Mouse (Mus musculus) liver, embryonic 14.5 days (tissue): ENCODE data around the gene Olfr1359. TPM values are rescaled to one million over a fixed set of nuclear protein-coding genes. Genes with fewer than 3 reads are reported as not detected.

Experiments
- ATAC-seq: fragments of 200-750 bp; cut with Nextera tagmentation; 2 replicates; pipeline ENCODE4 v1.8.0; 2017; ENCODE audit warnings: moderate number of reproducible peaks, mild to moderate bottlenecking, moderate library complexity; ENCODE audit not compliant: insufficient read depth
- DNase-seq, 3 experiments: peaks; one replicate each; pipeline ENCODE4 v3.0.0-alpha.2; 2012 to 2013; ENCODE audit warnings: low read depth in 3 of 3, low spot score in 3 of 3
- H3K27ac ChIP-seq: fragments of 300-500 bp; sonication (generic); 2 replicates; pipeline ENCODE4 v1.5.1; 2014; ENCODE audit warnings: moderate library complexity, mild to moderate bottlenecking, control low read depth, inconsistent platforms
- H3K27me3 ChIP-seq: fragments of 300-500 bp; sonication (generic); 2 replicates; pipeline ENCODE4 v1.6.1; 2014; ENCODE audit warnings: mild to moderate bottlenecking, low read length, moderate library complexity; ENCODE audit not compliant: control insufficient read depth, insufficient read depth
- H3K36me3 ChIP-seq: fragments of 300-500 bp; sonication (generic); replicated peaks from 2 replicates; pipeline ENCODE4 v1.6.1; 2014; ENCODE audit warnings: low read depth; ENCODE audit not compliant: control insufficient read depth, insufficient read depth
- H3K4me1 ChIP-seq, 2 experiments: fragments of 200-500 bp in 1 of 2; fragments of 300-500 bp in 1 of 2; sonication (generic) in 1 of 2; replicated peaks; 2 replicates each; pipeline ENCODE4 v1.6.1; 2012 to 2014; ENCODE audit warnings: antibody characterized with exemption in 1 of 2, inconsistent platforms in 1 of 2, low read length in 1 of 2; ENCODE audit not compliant: control insufficient read depth in 2 of 2, insufficient read depth in 2 of 2
- H3K4me2 ChIP-seq: fragments of 300-500 bp; sonication (generic); 2 replicates; pipeline ENCODE4 v1.6.1; 2014; ENCODE audit warnings: low read depth, mild to moderate bottlenecking, control low read depth, moderate library complexity
- H3K4me3 ChIP-seq, 2 experiments: fragments of 200-500 bp in 1 of 2; fragments of 300-500 bp in 1 of 2; sonication (generic) in 1 of 2; 2 replicates each; pipeline ENCODE4 v1.5.1; 2012 to 2014; ENCODE audit warnings: low read depth in 2 of 2, low read length in 2 of 2, mild to moderate bottlenecking in 2 of 2, control low read depth in 1 of 2, inconsistent platforms in 1 of 2, moderate library complexity in 1 of 2; ENCODE audit not compliant: insufficient read depth in 1 of 2
- H3K9ac ChIP-seq: fragments of 300-500 bp; sonication (generic); replicated peaks from 2 replicates; pipeline ENCODE4 v1.6.1; 2014; ENCODE audit warnings: mild to moderate bottlenecking, control low read depth, moderate library complexity
- H3K9me3 ChIP-seq: fragments of 300-500 bp; sonication (generic); 2 replicates; pipeline ENCODE4 v1.6.1; 2016; ENCODE audit warnings: low read length, mixed read lengths; ENCODE audit not compliant: control insufficient read depth
- CTCF ChIP-seq: IDR thresholded peaks from 2 replicates; pipeline ENCODE4 v1.5.1; 2016; ENCODE audit warnings: antibody characterized with exemption, low read depth, control low read depth
- EP300 ChIP-seq: IDR thresholded peaks from 2 replicates; pipeline ENCODE4 v1.6.1; 2016; ENCODE audit warnings: antibody characterized with exemption, low read depth
- WGBS: fragments of 180-500 bp; shearing (Covaris S2); extraction: QIAGEN DNeasy Blood & Tissue Kit; methylation state at CpG from one replicate; pipeline ENCODE4 v1.1.7; 2014; ENCODE audit not compliant: insufficient replicate concordance; 5-methylcytosine and 5-hydroxymethylcytosine counted together
- microRNA-seq: library from miRNA; unstranded; fragments of <30 nt; microRNA quantifications from one replicate; pipeline ENCODE4, GENCODE M21; 2016
- polyA plus RNA-seq, 2 experiments: library from polyadenylated mRNA; depleted of rRNA in 1 of 2; stranded (reverse) in 1 of 2; unstranded in 1 of 2; fragments of >200 nt; fragmentation: Nextera tagmentation in 1 of 2; extraction: Ambion mirVana in 1 of 2; gene quantifications; 2 replicates each; pipeline versions ENCODE4 v1.2.1 to v1.2.3; 2012 to 2014

Gene Olfr1359
- polyA plus RNA-seq, 2 experiments = not detected

- peak overlapping the region; percentile 85 for H3K9ac ChIP-seq
- no peaks in the 10 kb centered on the region for H3K9me3 ChIP-seq
- peak overlapping the region; percentile 21 to 62; a peak in 3 of 4 replicates for H3K4me3 ChIP-seq
- TF ChIP-seq EP300 (no peak), CTCF (no peak)
- H3K27me3 ChIP-seq = no peaks in the 10 kb centered on the region
- ATAC-seq (no peak), DNase-seq (no peak)
- H3K4me2 ChIP-seq = peak overlapping the region; percentile 79
- peaks cover 9 to 12% of the 10 kb centered on the region in 2 experiments for H3K4me1 ChIP-seq
- peak overlapping the region; percentile 99 for H3K27ac ChIP-seq
- H3K36me3 ChIP-seq = no peaks in the 10 kb centered on the region
- 61% methylated on average over 1 of the region's 1 CpGs for WGBS
These were observed 57.8 kb downstream of the Olfr1359 start for GRCm38 (mm10) chr13:21755707-21756106.

Small RNA genes lying within 50 kb of the gene (microRNA-seq; reads per million reads assigned to microRNA genes)
- gene Gm44357 (not detected), gene Gm44367 (1.3 reads per million), gene Gm44454 (1.7 reads per million)

Other genes starting within 250 kb of the Olfr1359 start
Only the 30 nearest of the 33 such genes appear.
- 0.16 and 0.21 TPM in 2 replicates for gene Zkscan4, start 219.2 kb upstream of the Olfr1359 start, polyA plus RNA-seq (2012; rRNA removed)
- gene Zkscan4, start 219.2 kb upstream of the Olfr1359 start, polyA plus RNA-seq (2014; fragmentation: Nextera tagmentation; extraction: Ambion mirVana) = 0.19 and 0.30 TPM in 2 replicates
- not detected in 2 replicates for gene Gm10065, start 218.7 kb upstream of the Olfr1359 start, polyA plus RNA-seq (2012; rRNA removed)
- not detected in 2 replicates for gene Gm10065, start 218.7 kb upstream of the Olfr1359 start, polyA plus RNA-seq (2014; fragmentation: Nextera tagmentation; extraction: Ambion mirVana)
- 0.15 and 0.66 TPM in 2 replicates for gene AK157302, start 202.9 kb upstream of the Olfr1359 start, polyA plus RNA-seq (2012; rRNA removed)
- 0.94 and 1.1 TPM in 2 replicates for gene AK157302, start 202.9 kb upstream of the Olfr1359 start, polyA plus RNA-seq (2014; fragmentation: Nextera tagmentation; extraction: Ambion mirVana)
- 5.7 and 26.8 TPM in 2 replicates for gene Gm11273, start 196.7 kb upstream of the Olfr1359 start, polyA plus RNA-seq (2012; rRNA removed)
- 5.5 and 6.9 TPM in 2 replicates for gene Gm11273, start 196.7 kb upstream of the Olfr1359 start, polyA plus RNA-seq (2014; fragmentation: Nextera tagmentation; extraction: Ambion mirVana)
- 2.0 and 2.1 TPM in 2 replicates for gene Zkscan8, start 167.0 kb upstream of the Olfr1359 start, polyA plus RNA-seq (2012; rRNA removed)
- 1.4 and 1.9 TPM in 2 replicates for gene Zkscan8, start 167.0 kb upstream of the Olfr1359 start, polyA plus RNA-seq (2014; fragmentation: Nextera tagmentation; extraction: Ambion mirVana)
- not detected in 2 replicates for gene Olfr1366, start 155.3 kb upstream of the Olfr1359 start, polyA plus RNA-seq (2012; rRNA removed)
- gene Olfr1366, start 155.3 kb upstream of the Olfr1359 start, polyA plus RNA-seq (2014; fragmentation: Nextera tagmentation; extraction: Ambion mirVana) = not detected in 2 replicates
- gene Olfr1535, start 138.2 kb upstream of the Olfr1359 start, polyA plus RNA-seq (2012; rRNA removed) = not detected in 2 replicates
- not detected in 2 replicates for gene Olfr1535, start 138.2 kb upstream of the Olfr1359 start, polyA plus RNA-seq (2014; fragmentation: Nextera tagmentation; extraction: Ambion mirVana)
- not detected in 2 replicates for gene Olfr1364, start 116.4 kb upstream of the Olfr1359 start, polyA plus RNA-seq (2012; rRNA removed)
- gene Olfr1364, start 116.4 kb upstream of the Olfr1359 start, polyA plus RNA-seq (2014; fragmentation: Nextera tagmentation; extraction: Ambion mirVana) = not detected in 2 replicates
- not detected in 2 replicates for gene Olfr1362, start 84.1 kb upstream of the Olfr1359 start, polyA plus RNA-seq (2012; rRNA removed)
- gene Olfr1362, start 84.1 kb upstream of the Olfr1359 start, polyA plus RNA-seq (2014; fragmentation: Nextera tagmentation; extraction: Ambion mirVana) = not detected in 2 replicates
- not detected in 2 replicates for gene Olfr11, start 55.6 kb upstream of the Olfr1359 start, polyA plus RNA-seq (2012; rRNA removed)
- gene Olfr11, start 55.6 kb upstream of the Olfr1359 start, polyA plus RNA-seq (2014; fragmentation: Nextera tagmentation; extraction: Ambion mirVana) = not detected in 2 replicates
- not detected in 2 replicates for gene Olfr1361, start 34.7 kb upstream of the Olfr1359 start, polyA plus RNA-seq (2012; rRNA removed)
- gene Olfr1361, start 34.7 kb upstream of the Olfr1359 start, polyA plus RNA-seq (2014; fragmentation: Nextera tagmentation; extraction: Ambion mirVana) = not detected in 2 replicates
- gene Olfr1360, start 20.7 kb upstream of the Olfr1359 start, polyA plus RNA-seq (2012; rRNA removed) = not detected in 2 replicates
- not detected in 2 replicates for gene Olfr1360, start 20.7 kb upstream of the Olfr1359 start, polyA plus RNA-seq (2014; fragmentation: Nextera tagmentation; extraction: Ambion mirVana)
- 16.0 and 24.7 TPM in 2 replicates for gene Hist1h2bl, start 18.0 kb downstream of the Olfr1359 start, polyA plus RNA-seq (2012; rRNA removed)
- gene Hist1h2bl, start 18.0 kb downstream of the Olfr1359 start, polyA plus RNA-seq (2014; fragmentation: Nextera tagmentation; extraction: Ambion mirVana) = 2.2 and 4.8 TPM in 2 replicates
- 6.9 and 22.2 TPM in 2 replicates for gene Hist1h2ai, start 18.3 kb downstream of the Olfr1359 start, polyA plus RNA-seq (2012; rRNA removed)
- 15.0 and 22.5 TPM in 2 replicates for gene Hist1h2ai, start 18.3 kb downstream of the Olfr1359 start, polyA plus RNA-seq (2014; fragmentation: Nextera tagmentation; extraction: Ambion mirVana)
- 31.3 and 51.5 TPM in 2 replicates for gene Hist1h3h, start 19.5 kb downstream of the Olfr1359 start, polyA plus RNA-seq (2012; rRNA removed)
- gene Hist1h3h, start 19.5 kb downstream of the Olfr1359 start, polyA plus RNA-seq (2014; fragmentation: Nextera tagmentation; extraction: Ambion mirVana) = 4.7 and 7.9 TPM in 2 replicates
- 18.2 and 36.3 TPM in 2 replicates for gene Hist1h2bm, start 23.9 kb downstream of the Olfr1359 start, polyA plus RNA-seq (2012; rRNA removed)
- 4.0 and 5.0 TPM in 2 replicates for gene Hist1h2bm, start 23.9 kb downstream of the Olfr1359 start, polyA plus RNA-seq (2014; fragmentation: Nextera tagmentation; extraction: Ambion mirVana)
- gene Hist1h4j, start 37.0 kb downstream of the Olfr1359 start, polyA plus RNA-seq (2012; rRNA removed) = 24.0 and 29.5 TPM in 2 replicates
- gene Hist1h4j, start 37.0 kb downstream of the Olfr1359 start, polyA plus RNA-seq (2014; fragmentation: Nextera tagmentation; extraction: Ambion mirVana) = 0.52 and 1.1 TPM in 2 replicates
- 16.2 and 32.8 TPM in 2 replicates for gene Hist1h4k, start 52.4 kb downstream of the Olfr1359 start, polyA plus RNA-seq (2012; rRNA removed)
- 2.7 and 5.5 TPM in 2 replicates for gene Hist1h4k, start 52.4 kb downstream of the Olfr1359 start, polyA plus RNA-seq (2014; fragmentation: Nextera tagmentation; extraction: Ambion mirVana)
- gene Hist1h2ak, start 55.7 kb downstream of the Olfr1359 start, polyA plus RNA-seq (2012; rRNA removed) = 61.7 and 194 TPM in 2 replicates
- gene Hist1h2ak, start 55.7 kb downstream of the Olfr1359 start, polyA plus RNA-seq (2014; fragmentation: Nextera tagmentation; extraction: Ambion mirVana) = 11.6 and 13.2 TPM in 2 replicates
- 25.2 and 29.5 TPM in 2 replicates for gene Hist1h2bn, start 56.0 kb downstream of the Olfr1359 start, polyA plus RNA-seq (2012; rRNA removed)
- 5.4 and 5.7 TPM in 2 replicates for gene Hist1h2bn, start 56.0 kb downstream of the Olfr1359 start, polyA plus RNA-seq (2014; fragmentation: Nextera tagmentation; extraction: Ambion mirVana)
- 8.2 and 9.4 TPM in 2 replicates for gene Hist1h1b, start 82.5 kb downstream of the Olfr1359 start, polyA plus RNA-seq (2012; rRNA removed)
- gene Hist1h1b, start 82.5 kb downstream of the Olfr1359 start, polyA plus RNA-seq (2014; fragmentation: Nextera tagmentation; extraction: Ambion mirVana) = 19.7 and 20.6 TPM in 2 replicates
- gene Hist1h3i, start 85.3 kb downstream of the Olfr1359 start, polyA plus RNA-seq (2012; rRNA removed) = 37.6 and 93.8 TPM in 2 replicates
- 299 and 331 TPM in 2 replicates for gene Hist1h3i, start 85.3 kb downstream of the Olfr1359 start, polyA plus RNA-seq (2014; fragmentation: Nextera tagmentation; extraction: Ambion mirVana)
- gene Hist1h2an, start 89.1 kb downstream of the Olfr1359 start, polyA plus RNA-seq (2012; rRNA removed) = 10.9 and 22.9 TPM in 2 replicates
- gene Hist1h2an, start 89.1 kb downstream of the Olfr1359 start, polyA plus RNA-seq (2014; fragmentation: Nextera tagmentation; extraction: Ambion mirVana) = 12.7 and 14.7 TPM in 2 replicates
- gene Hist1h2bp, start 89.3 kb downstream of the Olfr1359 start, polyA plus RNA-seq (2012; rRNA removed) = 2.6 and 4.2 TPM in 2 replicates
- gene Hist1h2bp, start 89.3 kb downstream of the Olfr1359 start, polyA plus RNA-seq (2014; fragmentation: Nextera tagmentation; extraction: Ambion mirVana) = 3.0 and 4.1 TPM in 2 replicates
- 13.1 and 13.4 TPM in 2 replicates for gene Hist1h2bq, start 112.1 kb downstream of the Olfr1359 start, polyA plus RNA-seq (2012; rRNA removed)
- gene Hist1h2bq, start 112.1 kb downstream of the Olfr1359 start, polyA plus RNA-seq (2014; fragmentation: Nextera tagmentation; extraction: Ambion mirVana) = 16.9 and 21.6 TPM in 2 replicates
- gene Hist1h2ao, start 112.4 kb downstream of the Olfr1359 start, polyA plus RNA-seq (2012; rRNA removed) = 0.24 TPM in 1 of 2 replicates, not detected in the other
- 3.4 TPM in 1 of 2 replicates, not detected in the other for gene Hist1h2ao, start 112.4 kb downstream of the Olfr1359 start, polyA plus RNA-seq (2014; fragmentation: Nextera tagmentation; extraction: Ambion mirVana)
- gene Hist1h4m, start 113.6 kb downstream of the Olfr1359 start, polyA plus RNA-seq (2012; rRNA removed) = not detected in 2 replicates
- gene Hist1h4m, start 113.6 kb downstream of the Olfr1359 start, polyA plus RNA-seq (2014; fragmentation: Nextera tagmentation; extraction: Ambion mirVana) = not detected in 2 replicates
- gene Hist1h4n, start 134.1 kb downstream of the Olfr1359 start, polyA plus RNA-seq (2012; rRNA removed) = 37.4 and 50.3 TPM in 2 replicates
- 33.6 and 35.5 TPM in 2 replicates for gene Hist1h4n, start 134.1 kb downstream of the Olfr1359 start, polyA plus RNA-seq (2014; fragmentation: Nextera tagmentation; extraction: Ambion mirVana)
- 88.3 and 95.9 TPM in 2 replicates for gene Hist1h2ap, start 135.4 kb downstream of the Olfr1359 start, polyA plus RNA-seq (2012; rRNA removed)
- gene Hist1h2ap, start 135.4 kb downstream of the Olfr1359 start, polyA plus RNA-seq (2014; fragmentation: Nextera tagmentation; extraction: Ambion mirVana) = 6,830 and 6,963 TPM in 2 replicates
- 3.4 and 9.6 TPM in 2 replicates for gene Hist1h2br, start 135.6 kb downstream of the Olfr1359 start, polyA plus RNA-seq (2012; rRNA removed)
- gene Hist1h2br, start 135.6 kb downstream of the Olfr1359 start, polyA plus RNA-seq (2014; fragmentation: Nextera tagmentation; extraction: Ambion mirVana) = 18.0 and 22.9 TPM in 2 replicates